Mouse (Mus musculus) embryonic facial prominence, embryonic 14.5 days (tissue): ENCODE data around the gene Synj2. TPM values are rescaled to one million over a fixed set of nuclear protein-coding genes. Genes with fewer than 3 reads are reported as not detected.
A peak's percentile ranks its signal among the peaks of the same experiment; 100 is the strongest.

Experiments
- ATAC-seq: fragments of 200-750 bp; cut with Nextera tagmentation; 2 replicates; pipeline ENCODE4 v1.8.0; 2017; ENCODE audit warnings: low read depth, moderate number of reproducible peaks, moderate TSS enrichment
- DNase-seq: peaks from one replicate; pipeline ENCODE4 v3.0.0-alpha.2; 2015; ENCODE audit warnings: low spot score
- H3K27ac ChIP-seq: fragments of 300-500 bp; sonication (generic); replicated peaks from 2 replicates; pipeline ENCODE4 v1.5.1; 2014; ENCODE audit warnings: low read depth, mild to moderate bottlenecking, low read length, moderate library complexity
- H3K27me3 ChIP-seq: fragments of 300-500 bp; sonication (generic); replicated peaks from 2 replicates; pipeline ENCODE4 v1.6.1; 2014; ENCODE audit warnings: low read length; ENCODE audit not compliant: control insufficient read depth, insufficient read depth
- H3K36me3 ChIP-seq: fragments of 300-500 bp; sonication (generic); 2 replicates; pipeline ENCODE4 v1.6.1; 2014; ENCODE audit warnings: low read length, mixed read lengths; ENCODE audit not compliant: control insufficient read depth, insufficient read depth
- H3K4me1 ChIP-seq: fragments of 300-500 bp; sonication (generic); 2 replicates; pipeline ENCODE4 v1.6.1; 2014; ENCODE audit warnings: antibody characterized with exemption, low read length; ENCODE audit not compliant: control insufficient read depth, insufficient read depth
- H3K4me2 ChIP-seq: fragments of 300-500 bp; sonication (generic); 2 replicates; pipeline ENCODE4 v1.6.1; 2014; ENCODE audit warnings: low read depth, mild to moderate bottlenecking, low read length, moderate library complexity, mixed read lengths
- H3K4me3 ChIP-seq: fragments of 300-500 bp; sonication (generic); 2 replicates; pipeline ENCODE4 v1.5.1; 2014; ENCODE audit warnings: low read depth, mild to moderate bottlenecking, low read length
- H3K9ac ChIP-seq: fragments of 300-500 bp; sonication (generic); 2 replicates; pipeline ENCODE4 v1.6.1; 2014; ENCODE audit warnings: low read depth, mild to moderate bottlenecking, low read length, moderate library complexity, mixed read lengths
- H3K9me3 ChIP-seq: fragments of 300-500 bp; sonication (generic); 2 replicates; pipeline ENCODE4 v1.6.1; 2016; ENCODE audit warnings: low read length; ENCODE audit not compliant: control insufficient read depth
- WGBS: fragments of 180-500 bp; shearing (Covaris S2); extraction: QIAGEN DNeasy Blood & Tissue Kit; methylation state at CpG from one replicate; pipeline ENCODE4 v1.1.7; 2014; 5-methylcytosine and 5-hydroxymethylcytosine counted together
- polyA plus RNA-seq: library from polyadenylated mRNA; unstranded; fragments of >200 nt; fragmentation: Nextera tagmentation; extraction: Ambion mirVana; gene quantifications from 2 replicates; pipeline ENCODE4 v1.2.1, GENCODE M21; 2014

Synj2 gene
- polyA plus RNA-seq, 1 experiment from 2014 or later, result 4.7 TPM

GRCm38 (mm10) chr17:6036872-6037271, 95.8 kb downstream of the Synj2 start:
- Histone ChIP-seq H3K4me2 (no peak overlapping the region), H3K36me3 (no peaks in the 10 kb centered on the region; the same call in 1 of the 2 replicates), H3K27me3 (no peaks in the 10 kb centered on the region), H3K9me3 (no peaks in the 10 kb centered on the region), H3K9ac (no peak overlapping the region), H3K27ac (no peak overlapping the region), H3K4me3 (no peak overlapping the region), H3K4me1 (no peaks in the 10 kb centered on the region)
- DNase-seq (no peak), ATAC-seq (no peak)
- WGBS, result 88% methylated on average over 11 of the region's 11 CpGs

DNA sequence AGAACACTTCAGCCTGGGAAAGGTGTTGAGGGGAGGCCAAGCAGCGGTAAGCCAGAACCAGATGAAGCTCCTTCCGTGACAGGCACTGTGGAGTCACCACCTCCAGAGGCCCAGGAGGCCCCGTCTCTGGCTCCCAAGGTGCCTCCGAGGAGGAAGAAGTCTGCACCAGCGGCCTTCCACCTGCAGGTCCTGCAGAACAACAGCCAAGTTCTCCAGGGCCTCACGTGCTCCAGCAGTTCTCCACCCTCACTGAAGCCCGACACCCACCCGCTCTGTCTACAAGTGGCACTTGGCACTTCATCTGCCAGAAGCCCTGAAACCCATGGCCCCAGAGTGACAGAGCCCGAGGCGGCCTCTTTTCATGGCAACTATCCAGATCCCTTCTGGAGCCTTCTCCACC, 96.4 kb downstream of the Synj2 start:
- no peaks in the 10 kb centered on the region for H3K4me1 ChIP-seq
- no peak overlapping the region for H3K4me2 ChIP-seq
- H3K36me3 ChIP-seq, result peaks cover 2% of the 10 kb centered on the region; the same call in 1 of the 2 replicates
- H3K27ac ChIP-seq, result no peak overlapping the region
- no peak overlapping the region for H3K9ac ChIP-seq
- DNase-seq (no peak), ATAC-seq (no peak)
- H3K27me3 ChIP-seq, result no peaks in the 10 kb centered on the region
- 88% methylated on average over 10 of the region's 10 CpGs for WGBS
- no peak overlapping the region for H3K4me3 ChIP-seq
- no peaks in the 10 kb centered on the region for H3K9me3 ChIP-seq

DNA sequence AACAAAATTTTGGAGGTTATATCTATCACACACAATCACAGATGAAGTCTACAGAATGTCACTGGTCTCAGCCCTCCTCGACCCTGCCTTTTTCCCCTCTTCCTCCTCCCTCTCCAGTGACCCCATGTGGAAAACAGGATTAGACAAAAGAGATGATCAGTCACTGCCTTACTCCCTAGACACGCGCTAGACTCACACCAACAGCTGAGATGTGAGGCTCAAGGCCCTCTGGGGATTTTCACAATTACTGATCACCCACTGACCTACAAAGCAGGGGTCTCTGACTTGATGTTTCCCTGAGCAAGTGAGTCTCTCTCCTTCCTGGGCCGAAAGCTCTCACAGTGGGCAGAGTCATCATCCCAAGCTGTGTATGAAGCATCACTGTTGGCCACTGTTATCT, 111.7 kb downstream of the Synj2 start:
- Histone ChIP-seq H3K36me3 (peaks cover 35% of the 10 kb centered on the region), H3K9ac (no peak overlapping the region), H3K9me3 (no peaks in the 10 kb centered on the region), H3K4me2 (no peak overlapping the region), H3K27me3 (no peaks in the 10 kb centered on the region), H3K4me1 (no peaks in the 10 kb centered on the region), H3K27ac (no peak overlapping the region), H3K4me3 (no peak overlapping the region)
- no peak for DNase-seq
- WGBS, result 68% methylated on average over 4 of the region's 4 CpGs
- ATAC-seq, result no peak

DNA sequence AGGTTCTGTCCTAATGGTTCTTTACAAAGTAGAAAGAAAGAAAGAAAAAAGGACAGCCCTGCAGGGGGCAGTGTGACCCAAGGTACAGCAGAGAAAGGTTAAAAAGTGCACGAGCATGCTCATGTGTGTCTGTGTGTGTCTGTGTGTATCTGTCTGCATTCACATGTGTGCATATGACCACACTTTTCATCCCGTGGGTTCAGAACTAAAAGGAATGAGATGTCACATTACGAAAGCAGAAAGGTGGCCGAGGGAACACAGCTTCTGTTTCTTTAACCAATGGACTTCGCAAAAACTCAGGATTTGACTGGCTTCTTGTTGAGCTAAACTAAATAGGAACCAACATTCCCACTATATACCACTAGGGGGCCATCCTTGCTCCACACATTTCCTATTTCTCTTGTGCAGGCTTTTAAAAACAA, 113.9 kb downstream of the Synj2 start:
- no peak overlapping the region for H3K27ac ChIP-seq
- WGBS, result 27% methylated on average over 5 of the region's 5 CpGs
- peaks cover 24% of the 10 kb centered on the region for H3K36me3 ChIP-seq
- no peak overlapping the region for H3K4me2 ChIP-seq
- H3K9ac ChIP-seq, result no peak overlapping the region
- no peaks in the 10 kb centered on the region for H3K4me1 ChIP-seq
- H3K9me3 ChIP-seq, result no peaks in the 10 kb centered on the region
- ATAC-seq, result no peak
- H3K4me3 ChIP-seq, result no peak overlapping the region
- no peaks in the 10 kb centered on the region for H3K27me3 ChIP-seq
- DNase-seq, result peak; percentile 69

DNA sequence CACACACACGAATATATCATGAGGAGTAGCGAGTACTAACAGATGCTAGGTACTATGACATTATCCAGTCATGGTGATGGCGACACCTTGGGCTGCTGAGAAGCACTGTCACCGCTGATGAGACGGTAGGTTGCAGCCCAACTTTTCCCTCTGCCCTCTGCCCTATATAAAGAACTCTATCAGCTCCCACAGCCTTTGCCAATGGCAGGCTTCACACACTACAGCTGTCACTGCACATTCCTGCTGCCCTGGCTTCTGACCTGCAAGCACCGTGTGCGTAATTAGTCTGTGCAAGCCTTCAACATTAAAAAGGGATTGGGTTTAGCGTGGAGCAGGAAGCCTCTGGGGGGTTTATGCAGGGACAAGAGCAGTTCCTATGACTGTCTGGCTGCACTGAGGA, 121.7 kb downstream of the Synj2 start:
- Histone ChIP-seq H3K4me1 (no peaks in the 10 kb centered on the region), H3K9ac (no peak overlapping the region), H3K4me3 (no peak overlapping the region), H3K36me3 (peaks cover 45% of the 10 kb centered on the region), H3K9me3 (no peaks in the 10 kb centered on the region), H3K27me3 (no peaks in the 10 kb centered on the region), H3K27ac (no peak overlapping the region), H3K4me2 (no peak overlapping the region)
- 72% methylated on average over 8 of the region's 8 CpGs for WGBS
- DNase-seq (no peak), ATAC-seq (no peak)

DNA sequence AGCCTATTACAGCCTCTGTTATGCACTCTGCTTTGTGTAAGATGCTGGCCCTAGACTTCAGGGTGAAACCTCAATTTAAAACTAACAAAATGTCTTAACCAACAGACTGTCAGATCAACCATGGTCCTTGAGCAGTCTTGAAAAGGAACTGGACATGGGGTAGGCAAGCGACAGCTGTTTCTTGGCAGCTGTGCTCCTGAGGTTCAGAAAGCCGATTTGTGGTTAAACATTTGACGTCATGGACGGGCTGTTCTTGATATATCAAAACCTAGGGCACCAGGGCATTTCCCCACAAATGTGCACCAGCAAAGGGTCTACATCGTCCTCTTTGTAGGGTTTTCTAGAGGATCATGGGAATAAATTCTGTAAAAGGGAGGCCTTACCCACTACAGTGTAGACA, 122.5 kb downstream of the Synj2 start:
- WGBS, result 82% methylated on average over 5 of the region's 5 CpGs
- Histone ChIP-seq H3K27ac (no peak overlapping the region), H3K4me1 (no peaks in the 10 kb centered on the region), H3K9me3 (no peaks in the 10 kb centered on the region), H3K4me3 (no peak overlapping the region), H3K27me3 (no peaks in the 10 kb centered on the region), H3K4me2 (no peak overlapping the region), H3K36me3 (peaks cover 45% of the 10 kb centered on the region), H3K9ac (no peak overlapping the region)
- DNase-seq (no peak), ATAC-seq (no peak)

GRCm38 (mm10) chr17:6066021-6066420, 124.9 kb downstream of the Synj2 start:
- WGBS, result 75% methylated on average over 2 of the region's 2 CpGs
- no peaks in the 10 kb centered on the region for H3K4me1 ChIP-seq
- DNase-seq, result no peak
- peaks cover 53% of the 10 kb centered on the region for H3K36me3 ChIP-seq
- no peaks in the 10 kb centered on the region for H3K27me3 ChIP-seq
- H3K4me2 ChIP-seq, result no peak overlapping the region
- no peak overlapping the region for H3K4me3 ChIP-seq
- H3K9me3 ChIP-seq, result no peaks in the 10 kb centered on the region
- no peak overlapping the region for H3K27ac ChIP-seq
- no peak for ATAC-seq
- no peak overlapping the region for H3K9ac ChIP-seq

- 96% methylated on average over 7 of the region's 7 CpGs for WGBS
- no peak for ATAC-seq
Measured at GRCm38 (mm10) chr17:6067613-6068012, 126.5 kb downstream of the Synj2 start.

GRCm38 (mm10) chr17:6069866-6070265, 128.8 kb downstream of the Synj2 start:
- H3K4me3 ChIP-seq, result no peak overlapping the region
- H3K36me3 ChIP-seq, result peaks cover 62% of the 10 kb centered on the region
- no peaks in the 10 kb centered on the region for H3K27me3 ChIP-seq
- no peak overlapping the region for H3K27ac ChIP-seq
- H3K9me3 ChIP-seq, result no peaks in the 10 kb centered on the region
- ATAC-seq, result no peak
- H3K4me1 ChIP-seq, result no peaks in the 10 kb centered on the region
- DNase-seq, result no peak
- H3K4me2 ChIP-seq, result no peak overlapping the region
- no peak overlapping the region for H3K9ac ChIP-seq
- WGBS, result 91% methylated on average over 6 of the region's 6 CpGs

More at GRCm38 (mm10) chr17:6067613-6068012, 126.5 kb downstream of the Synj2 start:
- Histone ChIP-seq H3K27ac (no peak overlapping the region), H3K9me3 (no peaks in the 10 kb centered on the region), H3K9ac (no peak overlapping the region), H3K36me3 (peaks cover 66% of the 10 kb centered on the region), H3K4me1 (no peaks in the 10 kb centered on the region), H3K4me2 (no peak overlapping the region), H3K4me3 (no peak overlapping the region), H3K27me3 (no peaks in the 10 kb centered on the region)
- no peak for DNase-seq
